Mouse (Mus musculus) liver, postnatal 0 days (tissue): Measurements from ENCODE around the gene Plac9a.

Experiments
- CTCF ChIP-seq: sonication (generic); IDR thresholded peaks from 2 replicates; pipeline ENCODE4 v1.5.1; 2016; ENCODE audit warnings: antibody characterized with exemption, low read depth
- EP300 ChIP-seq: IDR thresholded peaks from 2 replicates; pipeline ENCODE4 v1.6.1; 2016; ENCODE audit warnings: antibody characterized with exemption, low read depth, mild to moderate bottlenecking

DNA sequence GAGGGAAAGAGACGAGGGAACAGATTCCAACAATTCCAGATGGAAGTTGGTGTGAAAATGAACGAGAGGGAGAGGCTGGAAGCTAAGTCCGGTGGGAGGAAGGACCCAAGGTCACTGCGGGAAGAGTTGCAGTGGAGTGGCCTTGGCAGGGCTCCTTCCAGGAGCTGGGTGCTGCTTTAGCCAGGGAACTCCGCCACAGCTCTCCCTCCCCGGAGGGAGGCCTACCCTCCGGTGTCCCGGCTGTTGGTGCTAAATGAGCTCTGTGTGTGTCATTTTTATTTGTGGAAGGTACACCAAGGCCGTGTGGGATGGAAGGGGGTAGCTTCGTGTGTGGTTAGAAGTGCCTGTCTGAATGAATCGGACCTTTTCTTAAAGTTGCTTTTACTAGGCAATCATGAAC lies 36.1 kb downstream of the Plac9a start:
- TF ChIP-seq EP300: no peak
- no peak for TF ChIP-seq CTCF
